16 mouse cellular contexts compared by ENCODE assay signal in the genomic region with DNA sequence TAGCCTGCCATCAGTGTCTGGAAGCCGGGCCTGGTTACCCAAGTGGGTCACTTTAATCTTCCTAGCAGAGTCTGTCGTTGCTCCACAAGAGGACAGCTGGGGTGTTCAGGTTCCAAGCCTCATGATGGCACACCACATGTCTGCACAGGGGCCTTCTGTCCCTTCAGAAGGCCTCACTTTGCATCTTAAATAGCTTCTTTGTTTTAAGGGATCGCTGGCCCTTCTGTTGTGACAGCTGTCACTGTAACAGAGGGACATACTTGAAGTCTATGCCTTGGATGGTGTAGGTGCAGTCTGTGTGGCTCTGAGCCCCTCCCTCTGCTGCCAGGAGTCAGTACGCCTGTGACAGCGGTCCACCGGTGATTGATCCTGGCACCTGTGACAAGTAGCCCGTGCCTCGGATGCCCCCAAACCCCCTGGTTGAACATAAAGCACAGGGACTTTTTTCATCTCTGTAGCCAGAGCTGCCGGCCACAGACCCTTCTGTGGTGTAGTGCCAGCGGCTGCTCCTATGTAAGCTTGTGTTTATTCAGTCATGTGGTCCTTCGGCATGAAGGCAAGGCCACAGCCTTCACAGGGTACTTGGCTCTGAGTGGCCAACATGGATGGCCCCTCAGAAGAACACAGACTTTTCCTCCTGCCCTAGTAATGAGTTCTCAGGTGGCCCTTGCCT. TPM values are rescaled to one million over a fixed set of nuclear protein-coding genes. Genes with fewer than 3 reads are reported as not detected.
DNase-seq lines count a peak whose midpoint lies in the region; ATAC-seq and TF ChIP-seq lines count a peak whose summit lies in the region.
"Had no signal": no experiment of that assay in that cellular context is flagged by ENCODE, and none has a peak within 500 bp of the region (broad histone marks: within the 10 kb centered on the region; RNA-seq: fewer than 3 reads in every experiment).

No protein-coding gene starts in this region.

- no peak for TF ChIP-seq CTCF in brain, embryonic 14.5 days (IDR thresholded peaks at IDR 0.05; ENCODE audit: borderline replicate concordance, extremely low read depth, insufficient read depth, insufficient read length)

- no peak for DNase-seq in heart, embryonic 10.5 days (ENCODE audit: low spot score)
- peak; percentile 89 for DNase-seq in brain, embryonic 14.5 days (ENCODE audit: low read depth)
- DNase-seq in limb, embryonic 14.5 days (ENCODE audit: low spot score): no peak
- no peak for DNase-seq in kidney, postnatal 4 days
- DNase-seq: adrenal gland, adult 2 months; heart, postnatal 10 days; kidney, adult 9 months; liver, embryonic 13.5 days; lung, postnatal 4 days; thymus, adult 18-20 months had no signal

- H3K27me3 ChIP-seq in heart, embryonic 10.5 days (ENCODE audit: insufficient read depth, poor library complexity, severe bottlenecking): no peaks in the 10 kb centered on the region
- no peaks in the 10 kb centered on the region for H3K27me3 ChIP-seq in heart, embryonic 12.5 days (replicated peaks)
- H3K27me3 ChIP-seq in embryonic facial prominence, embryonic 15.5 days: no peaks in the 10 kb centered on the region
- H3K27me3 ChIP-seq in limb, embryonic 14.5 days (ENCODE audit: control insufficient read depth, insufficient read depth, low read length): no peaks in the 10 kb centered on the region
- no peaks in the 10 kb centered on the region for H3K27me3 ChIP-seq in kidney, embryonic 15.5 days
- H3K27me3 ChIP-seq: liver, embryonic 13.5 days had no signal

- H3K4me1 ChIP-seq in heart, embryonic 10.5 days: peaks cover 34% of the 10 kb centered on the region
- H3K4me1 ChIP-seq in heart, embryonic 12.5 days (replicated peaks): peaks cover 38% of the 10 kb centered on the region
- H3K4me1 ChIP-seq in embryonic facial prominence, embryonic 15.5 days: no peaks in the 10 kb centered on the region
- H3K4me1 ChIP-seq in limb, embryonic 14.5 days (ENCODE audit: control insufficient read depth, insufficient read depth, low read length): no peaks in the 10 kb centered on the region
- 0 out of 2 replicates have a peak, but pooled peaks cover 3% of the 10 kb centered on the region for H3K4me1 ChIP-seq in kidney, embryonic 15.5 days
- H3K4me1 ChIP-seq: liver, embryonic 13.5 days had no signal

- no peak overlapping the region for H3K4me3 ChIP-seq in heart, embryonic 10.5 days
- no peak overlapping the region for H3K4me3 ChIP-seq in heart, embryonic 12.5 days
- no peak overlapping the region for H3K4me3 ChIP-seq in embryonic facial prominence, embryonic 15.5 days (replicated peaks)
- H3K4me3 ChIP-seq in limb, embryonic 14.5 days (replicated peaks; ENCODE audit: low read length): no peak overlapping the region
- no peak overlapping the region for H3K4me3 ChIP-seq in kidney, embryonic 15.5 days (replicated peaks)
- H3K4me3 ChIP-seq: liver, embryonic 13.5 days had no signal

- ATAC-seq in heart, embryonic 12.5 days (ENCODE audit: insufficient number of reproducible peaks, low FRiP score): no peak
- 0 out of 2 replicates have a peak, but pooled peaks have one; percentile 10 for ATAC-seq in embryonic facial prominence, embryonic 15.5 days (ENCODE audit: insufficient number of reproducible peaks, low FRiP score, low TSS enrichment, low read depth)
- ATAC-seq in limb, embryonic 14.5 days (ENCODE audit: low FRiP score, low read depth): peak; percentile 67
- ATAC-seq in kidney, embryonic 15.5 days (replicated peaks; ENCODE audit: low FRiP score): no peak
- no peak for ATAC-seq in erythroid progenitor cell, adult 5-6 weeks (replicated peaks; ENCODE audit: low FRiP score, poor library complexity, severe bottlenecking)

- H3K9me3 ChIP-seq in heart, embryonic 10.5 days: no peaks in the 10 kb centered on the region
- H3K9me3 ChIP-seq in heart, embryonic 12.5 days (replicated peaks): no peaks in the 10 kb centered on the region
- no peaks in the 10 kb centered on the region for H3K9me3 ChIP-seq in embryonic facial prominence, embryonic 15.5 days (replicated peaks)
- H3K9me3 ChIP-seq in limb, embryonic 14.5 days (ENCODE audit: control insufficient read depth, low read length): no peaks in the 10 kb centered on the region
- H3K9me3 ChIP-seq in kidney, embryonic 15.5 days (replicated peaks): no peaks in the 10 kb centered on the region
- H3K9me3 ChIP-seq: liver, embryonic 13.5 days had no signal

- H3K36me3 ChIP-seq in heart, embryonic 10.5 days: peaks cover 78% of the 10 kb centered on the region
- peaks cover 92% of the 10 kb centered on the region for H3K36me3 ChIP-seq in heart, embryonic 12.5 days
- no peaks in the 10 kb centered on the region for H3K36me3 ChIP-seq in embryonic facial prominence, embryonic 15.5 days
- H3K36me3 ChIP-seq in limb, embryonic 14.5 days (ENCODE audit: control insufficient read depth, insufficient read depth, low read length): peaks cover 7% of the 10 kb centered on the region; the same call in 1 of the 2 replicates
- peaks cover 32% of the 10 kb centered on the region for H3K36me3 ChIP-seq in kidney, embryonic 15.5 days
- H3K36me3 ChIP-seq: liver, embryonic 13.5 days had no signal

- H3K4me2 ChIP-seq in heart, embryonic 12.5 days: no peak overlapping the region
- H3K4me2 ChIP-seq in embryonic facial prominence, embryonic 15.5 days (replicated peaks): no peak overlapping the region
- no peak overlapping the region for H3K4me2 ChIP-seq in limb, embryonic 14.5 days (replicated peaks; ENCODE audit: low read depth, low read length, severe bottlenecking)
- H3K4me2 ChIP-seq in kidney, embryonic 15.5 days: no peak overlapping the region
- H3K4me2 ChIP-seq: liver, embryonic 13.5 days had no signal

- no peak overlapping the region for H3K9ac ChIP-seq in heart, embryonic 12.5 days
- H3K9ac ChIP-seq in embryonic facial prominence, embryonic 15.5 days: no peak overlapping the region
- H3K9ac ChIP-seq in limb, embryonic 14.5 days (ENCODE audit: low read depth, low read length, severe bottlenecking): no peak overlapping the region
- no peak overlapping the region for H3K9ac ChIP-seq in kidney, embryonic 15.5 days
- H3K9ac ChIP-seq: liver, embryonic 13.5 days had no signal

- 0 out of 2 replicates have a peak overlapping the region, but pooled peaks have one; percentile 2 for H3K27ac ChIP-seq in heart, embryonic 10.5 days
- H3K27ac ChIP-seq in heart, embryonic 12.5 days (ENCODE audit: poor library complexity, severe bottlenecking): no peak overlapping the region
- H3K27ac ChIP-seq in embryonic facial prominence, embryonic 15.5 days (replicated peaks): 0 out of 2 replicates have a peak overlapping the region, but pooled peaks have one; percentile 4
- no peak overlapping the region for H3K27ac ChIP-seq in limb, embryonic 14.5 days (replicated peaks; ENCODE audit: low read depth, low read length)
- H3K27ac ChIP-seq in kidney, embryonic 15.5 days: no peak overlapping the region
- H3K27ac ChIP-seq: liver, embryonic 13.5 days had no signal

- no peak for TF ChIP-seq POLR2A in brain, embryonic 14.5 days (IDR thresholded peaks at IDR 0.05; ENCODE audit: borderline replicate concordance, extremely low read depth, insufficient read depth, insufficient read length, poor library complexity, severe bottlenecking)
- TF ChIP-seq POLR2A in limb, embryonic 14.5 days (IDR thresholded peaks at IDR 0.05; ENCODE audit: borderline replicate concordance, extremely low read depth, insufficient read depth, insufficient read length): no peak

- WGBS in heart, embryonic 10.5 days: 76% methylated on average over 11 of the region's 11 CpGs
- WGBS in heart, embryonic 12.5 days: 70% methylated on average over 11 of the region's 11 CpGs
- WGBS in embryonic facial prominence, embryonic 15.5 days: 67% methylated on average over 11 of the region's 11 CpGs
- WGBS in limb, embryonic 14.5 days: 85% methylated on average over 11 of the region's 11 CpGs
- WGBS in kidney, embryonic 15.5 days: 84% methylated on average over 11 of the region's 11 CpGs

RNA-seq across cellular contexts. Expression of a gene that starts 32.3 kb away (rescaled TPM):
- 0.06 and 0.12 TPM in 2 replicates for polyA plus RNA-seq in heart, embryonic 10.5 days (2016; fragmentation: Nextera tagmentation; extraction: Ambion mirVana)
- not detected in 2 replicates for polyA plus RNA-seq in heart, embryonic 12.5 days (2016; fragmentation: Nextera tagmentation; extraction: Ambion mirVana)
- polyA plus RNA-seq in brain, embryonic 14.5 days (2012; rRNA removed): not detected in 2 replicates
- not detected in 2 replicates for polyA plus RNA-seq in embryonic facial prominence, embryonic 15.5 days (2015; fragmentation: Nextera tagmentation; extraction: Ambion mirVana)
- polyA plus RNA-seq in limb, embryonic 14.5 days (2012; rRNA removed): not detected in 2 replicates
- polyA plus RNA-seq in limb, embryonic 14.5 days (2014; fragmentation: Nextera tagmentation; extraction: Ambion mirVana): not detected in 2 replicates
- polyA plus RNA-seq in kidney, embryonic 15.5 days (2015; fragmentation: Nextera tagmentation; extraction: Ambion mirVana): not detected in 2 replicates
- total RNA-seq in erythroid progenitor cell, adult 5-6 weeks (2015; ENCODE audit: low replicate concordance): not detected in 2 replicates
- total RNA-seq in erythroid progenitor cell, adult 5-6 weeks (2017; ENCODE audit: low replicate concordance): not detected in 2 replicates
- total RNA-seq: adrenal gland, adult 2 months; gastrocnemius, postnatal 4 days; heart, postnatal 10 days had no signal
- polyA plus RNA-seq: adrenal gland, adult 2 months; liver, embryonic 13.5 days; neural tube, embryonic 14.5 days had no signal

Comparison
In these comparisons a context has a peak if more than half of its experiments do, and no peak if none do; other contexts are left out.
1. H3K27ac ChIP-seq: peak in heart, embryonic 10.5 days (single experiment) and embryonic facial prominence, embryonic 15.5 days (single experiment); none in heart, embryonic 12.5 days (single experiment), limb, embryonic 14.5 days (single experiment) and kidney, embryonic 15.5 days (single experiment).
2. ATAC-seq: peak in embryonic facial prominence, embryonic 15.5 days (single experiment) and limb, embryonic 14.5 days (single experiment); none in heart, embryonic 12.5 days (single experiment), kidney, embryonic 15.5 days (single experiment) and erythroid progenitor cell, adult 5-6 weeks (single experiment).